Mouse (Mus musculus): ENCODE results near the gene Bhlha15.

Gene Bhlha15

GRCm38 (mm10) chr5:144231410-144231809 is 41.3 kb downstream of the Bhlha15 start:
- DNase-seq (ENCODE audit: low spot score in 2 of 2), result no peak

DNA sequence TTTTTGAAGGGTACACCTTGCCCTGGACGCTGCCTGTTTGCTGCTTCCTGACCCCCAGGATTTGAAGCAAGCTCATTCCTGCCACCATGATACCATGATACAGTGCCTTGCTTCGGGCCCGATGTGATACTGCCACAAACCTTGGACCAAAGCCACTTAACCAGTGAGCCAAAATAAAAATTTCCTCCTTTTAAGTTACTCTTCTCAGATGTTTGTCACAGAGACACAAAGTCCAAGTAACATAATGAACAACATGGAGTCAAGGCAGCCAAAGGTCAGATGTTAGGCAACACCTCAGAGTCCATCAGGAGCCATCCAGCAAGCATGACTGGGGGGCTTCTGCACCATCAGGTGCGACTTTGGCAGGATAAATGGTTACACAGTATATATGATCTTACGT is 42.4 kb downstream of the Bhlha15 start:
- no peak for DNase-seq (ENCODE audit: low spot score in 2 of 2)

- DNase-seq (ENCODE audit: low spot score in 2 of 2), result no peak
Observed at GRCm38 (mm10) chr5:144234222-144234621, 44.1 kb downstream of the Bhlha15 start.

GRCm38 (mm10) chr5:144234714-144235113 is 44.6 kb downstream of the Bhlha15 start:
- DNase-seq (ENCODE audit: low spot score in 2 of 2), result no peak

- DNase-seq (ENCODE audit: low spot score in 2 of 2), result no peak
Observed at GRCm38 (mm10) chr5:144238969-144239368, 48.9 kb downstream of the Bhlha15 start.

All from right cerebral cortex, postnatal 36 days (tissue).